15 mouse cellular contexts compared by ENCODE assay signal in genomic region chr17:29316891-29317290, GRCm38 (mm10). TPM values are rescaled to one million over a fixed set of nuclear protein-coding genes. Genes with fewer than 3 reads are reported as not detected.
DNase-seq lines count a peak whose midpoint lies in the region; ATAC-seq and TF ChIP-seq lines count a peak whose summit lies in the region.
"Had no signal": no experiment of that assay in that cellular context is flagged by ENCODE, and none has a peak within 500 bp of the region (broad histone marks: within the 10 kb centered on the region; RNA-seq: fewer than 3 reads in every experiment).

No protein-coding gene starts in this region.

- 0 out of 2 replicates have a peak, but pooled peaks cover 4% of the 10 kb centered on the region for H3K9me3 ChIP-seq in heart, embryonic 10.5 days
- peaks cover 4% of the 10 kb centered on the region; the same call in 1 of the 2 replicates for H3K9me3 ChIP-seq in kidney, embryonic 14.5 days (ENCODE audit: control insufficient read depth, low read length)
- H3K9me3 ChIP-seq in limb, embryonic 12.5 days = no peaks in the 10 kb centered on the region
- H3K9me3 ChIP-seq: midbrain, embryonic 15.5 days had no signal

- peaks cover 30% of the 10 kb centered on the region for H3K27me3 ChIP-seq in heart, embryonic 10.5 days (ENCODE audit: insufficient read depth, poor library complexity, severe bottlenecking)
- peaks cover 10% of the 10 kb centered on the region for H3K27me3 ChIP-seq in kidney, embryonic 14.5 days (ENCODE audit: control insufficient read depth, insufficient read depth, low read length)
- H3K27me3 ChIP-seq in limb, embryonic 12.5 days = peaks cover 29% of the 10 kb centered on the region

- TF ChIP-seq POLR2A in bone marrow, adult 2 months (IDR thresholded peaks at IDR 0.05; ENCODE audit: borderline replicate concordance, control insufficient read depth, low read depth, low read length) = no peak

- no peak for TF ChIP-seq CTCF in bone marrow, adult 2 months (IDR thresholded peaks at IDR 0.05; ENCODE audit: control insufficient read depth, insufficient read depth, low read length)

- no peak overlapping the region for H3K4me2 ChIP-seq in kidney, embryonic 14.5 days (replicated peaks; ENCODE audit: low read depth, low read length)
- no peak overlapping the region for H3K4me2 ChIP-seq in limb, embryonic 12.5 days
- H3K4me2 ChIP-seq: forebrain, embryonic 13.5 days; lung, embryonic 15.5 days; midbrain, embryonic 15.5 days had no signal

- no peak overlapping the region for H3K4me3 ChIP-seq in heart, embryonic 10.5 days
- no peak overlapping the region for H3K4me3 ChIP-seq in kidney, embryonic 14.5 days (ENCODE audit: low read length)
- H3K4me3 ChIP-seq in bone marrow, adult 2 months (replicated peaks; ENCODE audit: control insufficient read depth, low read depth, low read length) = no peak overlapping the region
- H3K4me3 ChIP-seq in limb, embryonic 12.5 days (replicated peaks) = no peak overlapping the region
- H3K4me3 ChIP-seq: forebrain, embryonic 13.5 days; lung, embryonic 15.5 days; midbrain, embryonic 15.5 days had no signal

- peaks cover 41% of the 10 kb centered on the region for H3K4me1 ChIP-seq in heart, embryonic 10.5 days
- H3K4me1 ChIP-seq in kidney, embryonic 14.5 days (ENCODE audit: control insufficient read depth, insufficient read depth, low read length) = 0 out of 2 replicates have a peak, but pooled peaks cover 9% of the 10 kb centered on the region
- no peaks in the 10 kb centered on the region; the same call in 1 of the 2 replicates for H3K4me1 ChIP-seq in bone marrow, adult 2 months (ENCODE audit: control insufficient read depth, insufficient read depth, low read length)
- H3K4me1 ChIP-seq in limb, embryonic 12.5 days (replicated peaks) = peaks cover 15% of the 10 kb centered on the region

- H3K27ac ChIP-seq in heart, embryonic 10.5 days = peak overlapping the region; percentile 72; the same call in 1 of the 2 replicates
- peak overlapping the region; percentile 59; the same call in 1 of the 2 replicates for H3K27ac ChIP-seq in kidney, embryonic 14.5 days (ENCODE audit: low read depth, low read length)
- H3K27ac ChIP-seq in bone marrow, adult 2 months (ENCODE audit: control insufficient read depth, insufficient read depth, low read depth, low read length, poor library complexity) = peak overlapping the region; percentile 34
- H3K27ac ChIP-seq in limb, embryonic 12.5 days = peak overlapping the region; percentile 64; the same call in 1 of the 2 replicates
- H3K27ac ChIP-seq: forebrain, embryonic 13.5 days; lung, embryonic 15.5 days; midbrain, embryonic 15.5 days had no signal

- no peak for DNase-seq in heart, embryonic 10.5 days (ENCODE audit: low spot score)
- no peak for DNase-seq in heart, postnatal 4 days
- no peak for DNase-seq in kidney, adult 8-10 months
- DNase-seq in spleen, postnatal 14 days (ENCODE audit: low spot score in 2 of 2) = no peak
- DNase-seq: adrenal gland, adult 8-10 months; cerebellum, adult 2 months; left cerebral cortex, postnatal 4 days; right cerebral cortex, postnatal 14 days had no signal

- H3K36me3 ChIP-seq in heart, embryonic 10.5 days = no peaks in the 10 kb centered on the region
- no peaks in the 10 kb centered on the region for H3K36me3 ChIP-seq in kidney, embryonic 14.5 days (ENCODE audit: control insufficient read depth, insufficient read depth, low read length)
- no peaks in the 10 kb centered on the region for H3K36me3 ChIP-seq in limb, embryonic 12.5 days
- H3K36me3 ChIP-seq: lung, embryonic 15.5 days; midbrain, embryonic 15.5 days had no signal

- 63% methylated on average over 3 of the region's 3 CpGs for WGBS in heart, embryonic 10.5 days
- 73% methylated on average over 3 of the region's 3 CpGs for WGBS in kidney, embryonic 14.5 days
- WGBS in bone marrow, adult 2 months = 78% methylated on average over 3 of the region's 3 CpGs
- WGBS in limb, embryonic 12.5 days = 76% methylated on average over 3 of the region's 3 CpGs

- no peak for ATAC-seq in kidney, embryonic 14.5 days (ENCODE audit: low FRiP score, low TSS enrichment)
- ATAC-seq in limb, embryonic 12.5 days (ENCODE audit: insufficient number of reproducible peaks, insufficient read depth, low FRiP score, low TSS enrichment, low read depth) = no peak
- ATAC-seq: forebrain, embryonic 13.5 days; inflammation-experienced regulatory T-cells, adult 6 months; midbrain, embryonic 15.5 days had no signal

- H3K9ac ChIP-seq in kidney, embryonic 14.5 days (ENCODE audit: low read depth, low read length) = no peak overlapping the region
- no peak overlapping the region for H3K9ac ChIP-seq in limb, embryonic 12.5 days (replicated peaks)
- H3K9ac ChIP-seq: forebrain, embryonic 13.5 days; lung, embryonic 15.5 days; midbrain, embryonic 15.5 days had no signal

RNA-seq across cellular contexts. Expression of gene Pi16, which starts 0.6 kb away (rescaled TPM):
- polyA plus RNA-seq in heart, embryonic 10.5 days (2016; fragmentation: Nextera tagmentation; extraction: Ambion mirVana) = 1.9 and 2.6 TPM in 2 replicates
- 10 to 100 TPM in 1 of 2 experiments, 1 to 10 TPM in 1; 8.8 to 10.2 TPM for total RNA-seq in heart, postnatal 4 days (2021)
- 0.32 and 0.90 TPM in 2 replicates for polyA plus RNA-seq in kidney, embryonic 14.5 days (2014; fragmentation: Nextera tagmentation; extraction: Ambion mirVana)
- polyA plus RNA-seq in bone marrow, adult 2 months (2011; ENCODE audit: insufficient read depth, insufficient read length, low replicate concordance, missing spikeins) = 71.5 and 171 TPM in 2 replicates
- 0.38 and 0.51 TPM in 2 replicates for polyA plus RNA-seq in limb, embryonic 12.5 days (2016; fragmentation: Nextera tagmentation; extraction: Ambion mirVana)

RNA-seq across cellular contexts. Expression of gene Mtch1, which starts 30.8 kb away (rescaled TPM):
- polyA plus RNA-seq in heart, embryonic 10.5 days (2016; fragmentation: Nextera tagmentation; extraction: Ambion mirVana) = 281 and 310 TPM in 2 replicates
- total RNA-seq in heart, postnatal 4 days (2021) = 100 to 1,000 TPM; 358 to 374 TPM
- polyA plus RNA-seq in kidney, embryonic 14.5 days (2014; fragmentation: Nextera tagmentation; extraction: Ambion mirVana) = 297 and 364 TPM in 2 replicates
- polyA plus RNA-seq in bone marrow, adult 2 months (2011; ENCODE audit: insufficient read depth, insufficient read length, low replicate concordance, missing spikeins) = 111 and 170 TPM in 2 replicates
- 368 and 379 TPM in 2 replicates for polyA plus RNA-seq in limb, embryonic 12.5 days (2016; fragmentation: Nextera tagmentation; extraction: Ambion mirVana)

RNA-seq across cellular contexts. Expression of gene Fgd2, which starts 43.8 kb away (rescaled TPM):
- 2.2 and 3.8 TPM in 2 replicates for polyA plus RNA-seq in heart, embryonic 10.5 days (2016; fragmentation: Nextera tagmentation; extraction: Ambion mirVana)
- total RNA-seq in heart, postnatal 4 days (2021) = 1 to 10 TPM; 2.1 to 2.8 TPM
- polyA plus RNA-seq in kidney, embryonic 14.5 days (2014; fragmentation: Nextera tagmentation; extraction: Ambion mirVana) = 9.5 and 9.6 TPM in 2 replicates
- polyA plus RNA-seq in bone marrow, adult 2 months (2011; ENCODE audit: insufficient read depth, insufficient read length, low replicate concordance, missing spikeins) = 25.2 and 41.8 TPM in 2 replicates
- 5.6 and 7.1 TPM in 2 replicates for polyA plus RNA-seq in limb, embryonic 12.5 days (2016; fragmentation: Nextera tagmentation; extraction: Ambion mirVana)

RNA-seq across cellular contexts. Expression of gene BC004004, which starts 48.3 kb away (rescaled TPM):
- 79.2 and 94.0 TPM in 2 replicates for polyA plus RNA-seq in heart, embryonic 10.5 days (2016; fragmentation: Nextera tagmentation; extraction: Ambion mirVana)
- 100 to 1,000 TPM; 158 to 161 TPM for total RNA-seq in heart, postnatal 4 days (2021)
- polyA plus RNA-seq in kidney, embryonic 14.5 days (2014; fragmentation: Nextera tagmentation; extraction: Ambion mirVana) = 59.8 and 63.3 TPM in 2 replicates
- 35.1 and 81.6 TPM in 2 replicates for polyA plus RNA-seq in bone marrow, adult 2 months (2011; ENCODE audit: insufficient read depth, insufficient read length, low replicate concordance, missing spikeins)
- polyA plus RNA-seq in limb, embryonic 12.5 days (2016; fragmentation: Nextera tagmentation; extraction: Ambion mirVana) = 45.7 and 52.8 TPM in 2 replicates

RNA-seq across cellular contexts. Expression of gene Ppil1, which starts 52.9 kb away (rescaled TPM):
- polyA plus RNA-seq in heart, embryonic 10.5 days (2016; fragmentation: Nextera tagmentation; extraction: Ambion mirVana) = 147 and 188 TPM in 2 replicates
- 10 to 100 TPM; 39.5 to 39.6 TPM for total RNA-seq in heart, postnatal 4 days (2021)
- 161 and 169 TPM in 2 replicates for polyA plus RNA-seq in kidney, embryonic 14.5 days (2014; fragmentation: Nextera tagmentation; extraction: Ambion mirVana)
- 36.2 and 51.6 TPM in 2 replicates for polyA plus RNA-seq in bone marrow, adult 2 months (2011; ENCODE audit: insufficient read depth, insufficient read length, low replicate concordance, missing spikeins)
- polyA plus RNA-seq in limb, embryonic 12.5 days (2016; fragmentation: Nextera tagmentation; extraction: Ambion mirVana) = 175 and 178 TPM in 2 replicates

Comparison
In these comparisons a context has a peak if more than half of its experiments do, and no peak if none do; other contexts are left out.
1. RNA of gene Pi16, which starts 0.6 kb away (polyA plus RNA-seq): 71.5 to 171 TPM in bone marrow, adult 2 months; 1.9 to 2.6 TPM in heart, embryonic 10.5 days, 0.38 to 0.51 TPM in limb, embryonic 12.5 days and 0.32 to 0.90 TPM in kidney, embryonic 14.5 days; every median in the first group is over 10 times any median in the second.
2. Peak in every context shown above with its lines, with median percentiles within 50 percentile points of each other: H3K27ac ChIP-seq.